Mouse (Mus musculus): ENCODE data around the gene Armcx4. TPM values are rescaled to one million over a fixed set of nuclear protein-coding genes. Genes with fewer than 3 reads are reported as not detected.

Armcx4 gene
- total RNA-seq, 2 experiments from 2014 or later: 25.4 to 29.8 TPM

Other genes with a start within 250 kb of the Armcx4 start
- not detected for gene Taf7l, start 210.0 kb upstream of the Armcx4 start, total RNA-seq (2021)
- 10 to 100 TPM; 16.1 to 19.7 TPM for gene Timm8a1, start 144.7 kb upstream of the Armcx4 start, total RNA-seq (2021)
- 1 to 10 TPM in 1 of 2 experiments, under 1 TPM in 1; 0.78 to 1.3 TPM for gene Btk, start 102.9 kb upstream of the Armcx4 start, total RNA-seq (2021)
- 100 to 1,000 TPM; 251 to 261 TPM for gene Rpl36a, start 100.9 kb upstream of the Armcx4 start, total RNA-seq (2021)
- gene Gla, start 85.4 kb upstream of the Armcx4 start, total RNA-seq (2021): 1 to 10 TPM; 2.0 to 2.5 TPM
- 10 to 100 TPM; 59.1 to 65.2 TPM for gene Hnrnph2, start 85.3 kb upstream of the Armcx4 start, total RNA-seq (2021)
- gene Armcx1, start 31.4 kb downstream of the Armcx4 start, total RNA-seq (2021): 10 to 100 TPM in 1 of 2 experiments, 1 to 10 TPM in 1; 9.4 to 12.7 TPM
- 10 to 100 TPM; 11.2 to 12.7 TPM for gene Armcx6, start 64.9 kb downstream of the Armcx4 start, total RNA-seq (2021)
- 10 to 100 TPM; 49.8 to 54.3 TPM for gene Armcx3, start 70.1 kb downstream of the Armcx4 start, total RNA-seq (2021)
- gene Armcx2, start 122.7 kb downstream of the Armcx4 start, total RNA-seq (2021): 10 to 100 TPM; 30.9 to 42.7 TPM

Data from gastrocnemius, postnatal 10 days (tissue).